Mouse (Mus musculus): ENCODE measurements around the gene Ammecr1. TPM values are rescaled to one million over a fixed set of nuclear protein-coding genes. Genes with fewer than 3 reads are reported as not detected.

The Ammecr1 gene
- polyA plus RNA-seq, 1 experiment from 2014 or later = 12.8 TPM

GRCm38 (mm10) chrX:142960434-142960833, 6.1 kb downstream of the Ammecr1 start:
- no peak overlapping the region for H3K4me3 ChIP-seq (ENCODE audit: low read depth, low read length)
- H3K4me2 ChIP-seq (ENCODE audit: low read length) = no peak overlapping the region
- no peaks in the 10 kb centered on the region for H3K27me3 ChIP-seq (replicated peaks; ENCODE audit: control insufficient read depth, insufficient read depth, low read length)
- H3K9ac ChIP-seq (ENCODE audit: low read length) = no peak overlapping the region
- H3K27ac ChIP-seq (ENCODE audit: low read depth) = no peak overlapping the region
- no peaks in the 10 kb centered on the region for H3K4me1 ChIP-seq (replicated peaks; ENCODE audit: control insufficient read depth, insufficient read depth, low read length)
- ATAC-seq (replicated peaks; ENCODE audit: low FRiP score, low TSS enrichment, low read depth) (no peak), DNase-seq (ENCODE audit: low spot score) (no peak)
- no peaks in the 10 kb centered on the region for H3K36me3 ChIP-seq (ENCODE audit: control insufficient read depth, insufficient read depth, low read length)
- WGBS = 87% methylated on average over 2 of the region's 2 CpGs
- no peaks in the 10 kb centered on the region for H3K9me3 ChIP-seq (ENCODE audit: control insufficient read depth, low read length)

GRCm38 (mm10) chrX:142959674-142960307, 6.7 kb downstream of the Ammecr1 start:
- no peak for DNase-seq (ENCODE audit: low spot score)
- H3K9me3 ChIP-seq (ENCODE audit: control insufficient read depth, low read length) = no peaks in the 10 kb centered on the region
- WGBS = 60% methylated on average over 4 of the region's 4 CpGs

GRCm38 (mm10) chrX:142928430-142928829, 38.1 kb downstream of the Ammecr1 start:
- 79% methylated on average over 4 of the region's 4 CpGs for WGBS
- Histone ChIP-seq H3K4me2 (ENCODE audit: low read length) (no peak overlapping the region), H3K4me1 (replicated peaks; ENCODE audit: control insufficient read depth, insufficient read depth, low read length) (no peaks in the 10 kb centered on the region), H3K27ac (ENCODE audit: low read depth) (no peak overlapping the region), H3K36me3 (ENCODE audit: control insufficient read depth, insufficient read depth, low read length) (no peaks in the 10 kb centered on the region), H3K27me3 (replicated peaks; ENCODE audit: control insufficient read depth, insufficient read depth, low read length) (no peaks in the 10 kb centered on the region), H3K9ac (ENCODE audit: low read length) (no peak overlapping the region), H3K9me3 (ENCODE audit: control insufficient read depth, low read length) (no peaks in the 10 kb centered on the region), H3K4me3 (ENCODE audit: low read depth, low read length) (no peak overlapping the region)
- DNase-seq (ENCODE audit: low spot score) (no peak), ATAC-seq (replicated peaks; ENCODE audit: low FRiP score, low TSS enrichment, low read depth) (no peak)

More at GRCm38 (mm10) chrX:142959674-142960307, 6.7 kb downstream of the Ammecr1 start:
- no peaks in the 10 kb centered on the region for H3K4me1 ChIP-seq (replicated peaks; ENCODE audit: control insufficient read depth, insufficient read depth, low read length)
- no peaks in the 10 kb centered on the region for H3K36me3 ChIP-seq (ENCODE audit: control insufficient read depth, insufficient read depth, low read length)
- H3K4me3 ChIP-seq (ENCODE audit: low read depth, low read length) = no peak overlapping the region
- no peak for ATAC-seq (replicated peaks; ENCODE audit: low FRiP score, low TSS enrichment, low read depth)
- no peak overlapping the region for H3K4me2 ChIP-seq (ENCODE audit: low read length)
- H3K27me3 ChIP-seq (replicated peaks; ENCODE audit: control insufficient read depth, insufficient read depth, low read length) = no peaks in the 10 kb centered on the region
- H3K9ac ChIP-seq (ENCODE audit: low read length) = no peak overlapping the region
- no peak overlapping the region for H3K27ac ChIP-seq (ENCODE audit: low read depth)

GRCm38 (mm10) chrX:142917394-142917793, 49.1 kb downstream of the Ammecr1 start:
- no peaks in the 10 kb centered on the region for H3K9me3 ChIP-seq (ENCODE audit: control insufficient read depth, low read length)
- H3K36me3 ChIP-seq (ENCODE audit: control insufficient read depth, insufficient read depth, low read length) = no peaks in the 10 kb centered on the region
- no peak overlapping the region for H3K4me3 ChIP-seq (ENCODE audit: low read depth, low read length)
- 46% methylated on average over 3 of the region's 3 CpGs for WGBS
- no peak overlapping the region for H3K4me2 ChIP-seq (ENCODE audit: low read length)
- ATAC-seq (replicated peaks; ENCODE audit: low FRiP score, low TSS enrichment, low read depth) (no peak), DNase-seq (ENCODE audit: low spot score) (no peak)
- no peak overlapping the region for H3K27ac ChIP-seq (ENCODE audit: low read depth)
- no peak overlapping the region for H3K9ac ChIP-seq (ENCODE audit: low read length)
- no peaks in the 10 kb centered on the region for H3K27me3 ChIP-seq (replicated peaks; ENCODE audit: control insufficient read depth, insufficient read depth, low read length)
- no peaks in the 10 kb centered on the region for H3K4me1 ChIP-seq (replicated peaks; ENCODE audit: control insufficient read depth, insufficient read depth, low read length)

GRCm38 (mm10) chrX:142916719-142917118, 49.8 kb downstream of the Ammecr1 start:
- DNase-seq (ENCODE audit: low spot score) (no peak), ATAC-seq (replicated peaks; ENCODE audit: low FRiP score, low TSS enrichment, low read depth) (no peak)
- WGBS = 68% methylated on average over 4 of the region's 4 CpGs
- Histone ChIP-seq H3K27ac (ENCODE audit: low read depth) (no peak overlapping the region), H3K27me3 (replicated peaks; ENCODE audit: control insufficient read depth, insufficient read depth, low read length) (no peaks in the 10 kb centered on the region), H3K4me1 (replicated peaks; ENCODE audit: control insufficient read depth, insufficient read depth, low read length) (no peaks in the 10 kb centered on the region), H3K36me3 (ENCODE audit: control insufficient read depth, insufficient read depth, low read length) (no peaks in the 10 kb centered on the region), H3K9me3 (ENCODE audit: control insufficient read depth, low read length) (no peaks in the 10 kb centered on the region), H3K9ac (ENCODE audit: low read length) (no peak overlapping the region), H3K4me2 (ENCODE audit: low read length) (no peak overlapping the region), H3K4me3 (ENCODE audit: low read depth, low read length) (no peak overlapping the region)

- H3K27ac ChIP-seq (ENCODE audit: low read depth) = no peak overlapping the region
- ATAC-seq (replicated peaks; ENCODE audit: low FRiP score, low TSS enrichment, low read depth) = no peak
These were observed 52.3 kb downstream of the Ammecr1 start for GRCm38 (mm10) chrX:142914208-142914607.

GRCm38 (mm10) chrX:142903854-142904253, 62.7 kb downstream of the Ammecr1 start:
- DNase-seq (ENCODE audit: low spot score) = no peak
- Histone ChIP-seq H3K27ac (ENCODE audit: low read depth) (no peak overlapping the region), H3K4me1 (replicated peaks; ENCODE audit: control insufficient read depth, insufficient read depth, low read length) (no peaks in the 10 kb centered on the region), H3K9ac (ENCODE audit: low read length) (no peak overlapping the region), H3K4me2 (ENCODE audit: low read length) (no peak overlapping the region), H3K9me3 (ENCODE audit: control insufficient read depth, low read length) (no peaks in the 10 kb centered on the region), H3K36me3 (ENCODE audit: control insufficient read depth, insufficient read depth, low read length) (no peaks in the 10 kb centered on the region), H3K27me3 (replicated peaks; ENCODE audit: control insufficient read depth, insufficient read depth, low read length) (no peaks in the 10 kb centered on the region), H3K4me3 (ENCODE audit: low read depth, low read length) (no peak overlapping the region)
- WGBS = 91% methylated on average over 8 of the region's 8 CpGs
- no peak for ATAC-seq (replicated peaks; ENCODE audit: low FRiP score, low TSS enrichment, low read depth)

More at GRCm38 (mm10) chrX:142914208-142914607, 52.3 kb downstream of the Ammecr1 start:
- H3K36me3 ChIP-seq (ENCODE audit: control insufficient read depth, insufficient read depth, low read length) = no peaks in the 10 kb centered on the region
- no peaks in the 10 kb centered on the region for H3K4me1 ChIP-seq (replicated peaks; ENCODE audit: control insufficient read depth, insufficient read depth, low read length)
- H3K9me3 ChIP-seq (ENCODE audit: control insufficient read depth, low read length) = no peaks in the 10 kb centered on the region
- H3K9ac ChIP-seq (ENCODE audit: low read length) = no peak overlapping the region
- no peak overlapping the region for H3K4me3 ChIP-seq (ENCODE audit: low read depth, low read length)
- H3K27me3 ChIP-seq (replicated peaks; ENCODE audit: control insufficient read depth, insufficient read depth, low read length) = no peaks in the 10 kb centered on the region
- no peak overlapping the region for H3K4me2 ChIP-seq (ENCODE audit: low read length)
- no peak for DNase-seq (ENCODE audit: low spot score)

GRCm38 (mm10) chrX:142902599-142902998, 63.9 kb downstream of the Ammecr1 start:
- Histone ChIP-seq H3K36me3 (ENCODE audit: control insufficient read depth, insufficient read depth, low read length) (no peaks in the 10 kb centered on the region), H3K9ac (ENCODE audit: low read length) (no peak overlapping the region), H3K27ac (ENCODE audit: low read depth) (no peak overlapping the region), H3K4me2 (ENCODE audit: low read length) (no peak overlapping the region), H3K4me1 (replicated peaks; ENCODE audit: control insufficient read depth, insufficient read depth, low read length) (no peaks in the 10 kb centered on the region), H3K27me3 (replicated peaks; ENCODE audit: control insufficient read depth, insufficient read depth, low read length) (no peaks in the 10 kb centered on the region), H3K9me3 (ENCODE audit: control insufficient read depth, low read length) (no peaks in the 10 kb centered on the region), H3K4me3 (ENCODE audit: low read depth, low read length) (no peak overlapping the region)
- no peak for DNase-seq (ENCODE audit: low spot score)
- WGBS = 49% methylated on average over 2 of the region's 2 CpGs
- ATAC-seq (replicated peaks; ENCODE audit: low FRiP score, low TSS enrichment, low read depth) = no peak

- Histone ChIP-seq H3K9me3 (ENCODE audit: control insufficient read depth, low read length) (no peaks in the 10 kb centered on the region), H3K4me1 (replicated peaks; ENCODE audit: control insufficient read depth, insufficient read depth, low read length) (no peaks in the 10 kb centered on the region), H3K36me3 (ENCODE audit: control insufficient read depth, insufficient read depth, low read length) (no peaks in the 10 kb centered on the region), H3K27me3 (replicated peaks; ENCODE audit: control insufficient read depth, insufficient read depth, low read length) (no peaks in the 10 kb centered on the region), H3K4me3 (ENCODE audit: low read depth, low read length) (no peak overlapping the region), H3K27ac (ENCODE audit: low read depth) (no peak overlapping the region), H3K4me2 (ENCODE audit: low read length) (no peak overlapping the region), H3K9ac (ENCODE audit: low read length) (no peak overlapping the region)
- WGBS = 73% methylated on average over 4 of the region's 4 CpGs
- no peak for DNase-seq (ENCODE audit: low spot score)
- ATAC-seq (replicated peaks; ENCODE audit: low FRiP score, low TSS enrichment, low read depth) = no peak
These were observed 64.6 kb downstream of the Ammecr1 start for GRCm38 (mm10) chrX:142901915-142902314.
